Mouse (Mus musculus) spleen, adult 2 months (tissue): ENCODE measurements around the gene Frmd8.

Experiments
- CTCF ChIP-seq: fragments of 200-500 bp; IDR thresholded peaks from 2 replicates; pipeline ENCODE4 v1.5.1; 2011; ENCODE audit warnings: mild to moderate bottlenecking, inconsistent platforms; ENCODE audit not compliant: insufficient read depth, insufficient read length, insufficient replicate concordance; ENCODE audit errors: extremely low read depth
- POLR2A ChIP-seq: fragments of 200-500 bp; IDR thresholded peaks from 2 replicates; pipeline ENCODE4 v1.6.1; 2011; ENCODE audit warnings: low read depth, low read length, inconsistent platforms

DNA sequence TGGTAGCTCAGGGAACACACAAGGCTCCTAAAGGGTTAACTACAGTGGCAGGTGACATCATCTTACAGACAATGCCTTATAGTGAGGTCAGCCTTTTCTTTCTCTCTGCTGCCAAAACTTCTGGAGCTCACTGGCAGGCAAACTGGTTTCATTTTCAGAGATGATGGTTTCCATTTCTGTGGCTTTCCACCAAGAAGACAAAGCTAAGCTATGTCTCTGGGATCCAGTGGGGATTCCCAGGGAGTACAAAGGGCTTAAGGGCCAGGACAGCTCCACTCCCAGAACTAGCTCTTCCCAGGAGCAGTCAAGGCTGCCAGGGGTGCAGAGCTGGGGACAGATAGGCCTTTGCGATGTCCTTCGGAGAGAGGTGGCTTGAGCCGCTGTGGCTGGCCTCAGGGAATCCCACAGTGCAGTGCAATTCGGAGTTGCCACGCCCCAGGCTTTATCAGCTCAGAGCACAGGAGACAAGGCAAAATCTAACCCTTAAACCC is 23.5 kb downstream of the Frmd8 start:
- no peak for TF ChIP-seq POLR2A
- no peak for TF ChIP-seq CTCF
